Mouse (Mus musculus) myocyte (in vitro differentiated cells): Measurements from ENCODE around the gene Adam11.

ENCODE experiments used
- MAX ChIP-seq: IDR thresholded peaks from one replicate; pipeline ENCODE4 v1.6.1; 2011; ENCODE audit warnings: low read depth, mild to moderate bottlenecking, control low read depth
- POLR2A ChIP-seq: IDR thresholded peaks from one replicate; pipeline ENCODE4 v1.6.1; 2011; ENCODE audit warnings: low read depth, mild to moderate bottlenecking, control low read depth, moderate library complexity; ENCODE audit not compliant: insufficient read length
- TCF12 ChIP-seq: IDR thresholded peaks from one replicate; pipeline ENCODE4 v1.6.1; 2011; ENCODE audit warnings: mild to moderate bottlenecking, control low read depth; ENCODE audit not compliant: poor library complexity, insufficient read depth, severe bottlenecking
- USF1 ChIP-seq: IDR thresholded peaks from one replicate; pipeline ENCODE4 v1.6.1; 2011; ENCODE audit warnings: low read depth, mild to moderate bottlenecking, control low read depth, moderate library complexity

- TF ChIP-seq MAX (no peak), POLR2A (no peak), USF1 (no peak), TCF12 (no peak)
These were observed 26.5 kb downstream of the Adam11 start for GRCm38 (mm10) chr11:102787688-102788177.
